Mouse (Mus musculus): ENCODE results near the gene Npb. TPM values are rescaled to one million over a fixed set of nuclear protein-coding genes. Genes with fewer than 3 reads are reported as not detected.

The Npb gene
- polyA plus RNA-seq, 2 experiments: 5.5 to 11.9 TPM

DNA sequence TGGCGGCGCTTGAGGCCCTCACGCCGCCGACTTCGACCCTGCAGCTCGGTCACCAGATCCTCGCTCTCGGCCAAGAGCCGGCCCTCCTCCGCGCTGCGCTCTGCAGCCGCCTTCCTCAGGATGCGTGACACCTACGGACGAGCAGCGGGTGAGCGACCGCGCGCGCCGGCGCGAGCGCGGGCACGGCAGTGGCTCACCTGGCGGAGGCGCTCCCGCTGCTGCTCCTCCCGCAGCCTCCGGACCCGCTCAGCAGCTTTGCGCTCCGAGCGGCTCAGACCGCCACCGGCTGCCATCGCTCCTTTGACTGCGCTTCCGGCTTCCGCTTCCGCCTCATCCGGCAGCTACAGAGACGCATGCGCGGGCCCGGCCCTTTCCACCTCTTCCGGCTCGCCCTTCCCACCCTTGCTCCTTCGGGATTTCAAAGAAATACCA, 16.4 kb downstream of the Npb start:
- DNase-seq (ENCODE audit: low read depth in 3 of 3, low spot score in 3 of 3) (peak in 2 of 3 experiments; percentile 66 to 69), ATAC-seq (ENCODE audit: insufficient read depth) (peak; percentile 72)
- H3K36me3 ChIP-seq (replicated peaks; ENCODE audit: control insufficient read depth, insufficient read depth, low read depth): peaks cover 37% of the 10 kb centered on the region
- H3K9me3 ChIP-seq (ENCODE audit: control insufficient read depth, low read length): no peaks in the 10 kb centered on the region
- H3K27me3 ChIP-seq (ENCODE audit: control insufficient read depth, insufficient read depth, low read length): no peaks in the 10 kb centered on the region
- WGBS (ENCODE audit: insufficient replicate concordance): under 1% methylated on average over 53 of the region's 53 CpGs
- H3K27ac ChIP-seq: peak overlapping the region; percentile 69
- peak overlapping the region; percentile 94 for H3K9ac ChIP-seq (replicated peaks)
- peaks cover 19 to 29% of the 10 kb centered on the region in 2 experiments for H3K4me1 ChIP-seq (replicated peaks; ENCODE audit: control insufficient read depth in 2 of 2, insufficient read depth in 2 of 2, low read length in 1 of 2)
- H3K4me3 ChIP-seq (ENCODE audit: insufficient read depth in 1 of 2, low read depth in 2 of 2, low read length in 2 of 2): peak overlapping the region; percentile 74 to 91
- TF ChIP-seq CTCF (IDR thresholded peaks at IDR 0.05; ENCODE audit: low read depth): no peak
- peak overlapping the region; percentile 91 for H3K4me2 ChIP-seq (ENCODE audit: low read depth)

DNA sequence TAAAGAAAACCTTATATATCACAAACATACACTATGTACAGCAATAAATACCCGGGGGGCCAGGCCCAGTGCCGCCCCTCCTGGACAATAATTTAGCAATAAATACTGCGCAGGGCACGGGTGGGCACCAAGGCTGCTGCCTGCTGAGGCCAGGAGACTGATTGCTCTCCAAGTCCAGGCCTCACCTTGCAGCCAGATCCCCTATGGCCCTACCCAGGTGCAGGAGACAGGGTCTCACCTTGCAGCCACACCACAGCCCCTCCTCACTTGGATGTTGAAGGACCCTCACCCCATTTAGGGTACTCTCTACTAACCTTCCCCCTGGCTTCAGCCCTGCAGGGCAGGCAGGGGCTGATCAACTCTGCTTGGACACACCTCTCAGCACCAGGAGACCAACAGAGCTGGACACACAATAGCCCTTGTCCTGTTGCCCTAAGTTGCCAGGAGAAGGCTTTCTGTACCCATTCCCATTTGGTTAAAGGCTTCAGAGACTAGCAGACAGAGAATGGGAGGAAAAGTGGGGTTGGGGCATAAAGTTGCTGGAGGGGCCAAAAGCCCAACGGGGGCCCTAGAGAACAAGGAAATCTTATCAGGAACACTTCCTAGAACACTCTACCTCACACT, 17.0 kb downstream of the Npb start, which contains the start of gene Sirt7:
Gene Sirt7 (minus strand): TSS at position 89 of the 624 bp plus-strand sequence.
- H3K9me3 ChIP-seq (ENCODE audit: control insufficient read depth, low read length): no peaks in the 10 kb centered on the region
- TF ChIP-seq EP300 (IDR thresholded peaks at IDR 0.05; ENCODE audit: low read depth): no peak
- 0 out of 2 replicates have a peak, but pooled peaks have one; percentile 11 for TF ChIP-seq CTCF (IDR thresholded peaks at IDR 0.05; ENCODE audit: low read depth)
- peak within 1 kb of the TSS; percentile 69 for H3K27ac ChIP-seq
- ATAC-seq (ENCODE audit: insufficient read depth) (no peak), DNase-seq (ENCODE audit: low read depth in 3 of 3, low spot score in 3 of 3) (no peak)
- peak within 1 kb of the TSS; percentile 74 to 91 for H3K4me3 ChIP-seq (ENCODE audit: insufficient read depth in 1 of 2, low read depth in 2 of 2, low read length in 2 of 2)
- H3K4me1 ChIP-seq (replicated peaks; ENCODE audit: control insufficient read depth in 2 of 2, insufficient read depth in 2 of 2, low read length in 1 of 2): peaks cover 23 to 33% of the 10 kb centered on the region in 2 experiments
- H3K27me3 ChIP-seq (ENCODE audit: control insufficient read depth, insufficient read depth, low read length): no peaks in the 10 kb centered on the region
- peak within 1 kb of the TSS; percentile 91 for H3K4me2 ChIP-seq (ENCODE audit: low read depth)
- 12% methylated on average over 5 of the region's 5 CpGs for WGBS (ENCODE audit: insufficient replicate concordance)
- peak within 1 kb of the TSS; percentile 94 for H3K9ac ChIP-seq (replicated peaks)
- peaks cover 32% of the 10 kb centered on the region for H3K36me3 ChIP-seq (replicated peaks; ENCODE audit: control insufficient read depth, insufficient read depth, low read depth)

DNA sequence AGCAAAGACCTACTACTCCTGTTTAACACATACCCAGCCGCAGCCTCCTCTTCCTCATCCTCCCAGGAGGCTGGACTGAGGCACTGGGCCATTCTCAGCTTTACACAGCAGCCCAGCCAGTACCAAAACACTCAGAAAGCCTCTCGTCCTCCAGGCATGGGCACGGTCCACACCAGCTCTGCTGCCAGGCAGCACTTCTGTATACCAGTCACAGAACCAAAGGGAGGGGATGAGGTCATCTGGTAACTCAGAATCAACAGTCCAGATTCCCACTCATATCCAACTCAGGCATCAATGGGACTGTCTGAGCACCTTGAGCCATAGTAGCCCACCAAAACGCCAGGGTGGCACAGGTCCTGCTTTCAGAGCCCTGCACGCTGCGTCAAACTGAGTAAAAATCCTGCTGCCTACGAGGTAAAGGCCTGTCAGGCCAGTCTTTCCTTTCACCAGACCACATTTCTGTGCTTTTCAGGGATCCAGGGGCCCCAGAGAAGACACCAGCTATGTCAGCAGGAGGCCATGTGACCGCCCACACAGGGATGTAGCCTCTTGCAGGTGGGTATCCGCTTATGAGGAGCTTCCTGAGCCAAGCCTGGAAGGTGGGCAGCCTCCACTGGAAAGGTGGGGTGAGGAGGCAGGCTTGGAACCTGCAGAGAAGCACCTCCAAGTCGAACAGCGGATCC, 18.6 kb downstream of the Npb start:
- no peaks in the 10 kb centered on the region for H3K9me3 ChIP-seq (ENCODE audit: control insufficient read depth, low read length)
- H3K4me2 ChIP-seq (ENCODE audit: low read depth): no peak overlapping the region; the same call in 1 of the 2 replicates
- TF ChIP-seq CTCF (IDR thresholded peaks at IDR 0.05; ENCODE audit: low read depth) (no peak), EP300 (IDR thresholded peaks at IDR 0.05; ENCODE audit: low read depth) (no peak)
- H3K27me3 ChIP-seq (ENCODE audit: control insufficient read depth, insufficient read depth, low read length): no peaks in the 10 kb centered on the region
- peak overlapping the region; percentile 44; the same call in 1 of the 2 replicates for H3K27ac ChIP-seq
- WGBS (ENCODE audit: insufficient replicate concordance): 83% methylated on average over 11 of the region's 11 CpGs
- DNase-seq (ENCODE audit: low read depth in 3 of 3, low spot score in 3 of 3) (no peak), ATAC-seq (ENCODE audit: insufficient read depth) (no peak)
- H3K9ac ChIP-seq (replicated peaks): no peak overlapping the region
- H3K4me1 ChIP-seq (replicated peaks; ENCODE audit: control insufficient read depth in 2 of 2, insufficient read depth in 2 of 2, low read length in 1 of 2): peaks cover 39 to 50% of the 10 kb centered on the region in 2 experiments
- H3K36me3 ChIP-seq (replicated peaks; ENCODE audit: control insufficient read depth, insufficient read depth, low read depth): peaks cover 15% of the 10 kb centered on the region
- no peak overlapping the region for H3K4me3 ChIP-seq (ENCODE audit: insufficient read depth in 1 of 2, low read depth in 2 of 2, low read length in 2 of 2)

DNA sequence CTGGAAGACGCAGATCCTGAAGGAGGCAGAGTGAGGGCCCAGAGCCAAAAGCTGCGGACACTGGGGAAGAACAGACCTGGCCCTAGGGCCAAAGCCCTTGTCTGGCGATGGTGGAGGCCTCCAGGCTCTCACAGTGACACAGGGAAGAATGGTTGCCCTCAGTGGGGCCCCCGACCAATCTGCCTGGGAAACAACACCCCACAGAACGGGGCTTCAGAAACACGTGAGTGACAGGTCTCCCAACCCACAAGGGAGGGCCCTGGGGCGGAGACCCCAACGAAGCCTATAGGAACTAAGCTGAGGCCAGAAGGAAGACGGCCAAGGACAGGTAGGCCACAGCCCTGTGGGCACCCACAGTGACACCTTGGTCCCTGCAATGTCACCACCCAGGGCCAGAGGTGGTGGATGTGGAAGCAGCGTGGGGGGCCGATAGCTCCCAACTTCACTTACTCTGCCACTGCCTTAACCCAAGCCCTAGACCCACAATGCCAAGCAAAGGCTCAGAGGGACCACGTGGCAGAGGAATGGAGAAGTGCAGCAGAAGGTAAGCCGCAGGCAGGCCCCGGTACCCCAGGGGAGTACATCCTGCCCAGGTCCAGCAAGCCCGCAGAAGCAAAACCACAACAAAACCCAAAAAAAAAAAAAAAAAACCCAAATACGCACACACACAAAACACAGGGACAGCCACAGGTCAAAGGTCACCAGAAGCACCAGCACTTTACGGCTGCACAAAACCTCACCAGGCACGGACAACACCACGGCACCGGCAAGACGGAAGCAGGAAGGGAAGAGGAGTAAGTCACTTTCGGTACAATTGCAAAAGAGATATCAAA, 19.4 kb downstream of the Npb start:
- Histone ChIP-seq H3K4me3 (ENCODE audit: insufficient read depth in 1 of 2, low read depth in 2 of 2, low read length in 2 of 2) (peak overlapping the region in 1 of 2 experiments; percentile 7; a peak in 1 of 4 replicates), H3K27me3 (ENCODE audit: control insufficient read depth, insufficient read depth, low read length) (no peaks in the 10 kb centered on the region), H3K27ac (no peak overlapping the region; the same call in 1 of the 2 replicates), H3K4me2 (ENCODE audit: low read depth) (peak overlapping the region; percentile 75), H3K9ac (replicated peaks) (peak overlapping the region; percentile 31), H3K9me3 (ENCODE audit: control insufficient read depth, low read length) (no peaks in the 10 kb centered on the region), H3K4me1 (replicated peaks; ENCODE audit: control insufficient read depth in 2 of 2, insufficient read depth in 2 of 2, low read length in 1 of 2) (peaks cover 39 to 52% of the 10 kb centered on the region in 2 experiments), H3K36me3 (replicated peaks; ENCODE audit: control insufficient read depth, insufficient read depth, low read depth) (peaks cover 13% of the 10 kb centered on the region)
- TF ChIP-seq EP300 (IDR thresholded peaks at IDR 0.05; ENCODE audit: low read depth) (no peak), CTCF (IDR thresholded peaks at IDR 0.05; ENCODE audit: low read depth) (no peak)
- ATAC-seq (ENCODE audit: insufficient read depth): no peak
- no peak for DNase-seq (ENCODE audit: low read depth in 3 of 3, low spot score in 3 of 3)
- WGBS (ENCODE audit: insufficient replicate concordance): 33% methylated on average over 22 of the region's 22 CpGs

Measured in liver, embryonic 14.5 days (tissue).